Mouse (Mus musculus) mouse trophoblast stem cell (cell line): ENCODE results near the gene Gimap4.

Experiments used
- in situ Hi-C, 2 experiments: fragments of 300-500 bp; cut with MseI, MboI; formaldehyde crosslinking; loops; 2 replicates in 1 of 2; 3 replicates in 1 of 2; pipeline ENCODE4 v1.15.1; 2025

Gene Gimap4

GRCm38 (mm10) chr6:48684319-48684718 lies at the start of gene Gimap4:
TSS of gene Gimap4 (plus strand) at chr6:48684549.
- in situ Hi-C loops: no loop called here

DNA sequence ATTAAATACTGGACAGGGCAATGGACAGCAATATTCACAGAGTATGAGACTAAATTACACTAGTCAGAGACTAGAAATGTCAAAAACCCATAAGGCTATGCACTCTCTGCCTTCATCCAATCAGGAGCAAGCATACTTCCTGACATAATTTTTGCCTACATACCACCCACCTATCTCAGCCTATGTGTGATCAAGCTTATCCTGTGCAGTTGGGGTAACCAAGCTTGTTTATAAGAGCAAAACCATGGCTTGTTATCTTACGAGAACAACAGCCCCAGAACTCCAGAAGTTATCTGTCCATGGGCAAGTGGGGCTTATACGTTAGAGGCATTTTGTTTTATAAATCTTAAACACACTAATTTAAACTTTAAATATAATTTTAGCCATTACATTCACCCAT lies 49.2 kb upstream of the Gimap4 start:
- in situ Hi-C loops: no loop called here

GRCm38 (mm10) chr6:48636515-48636914 lies 47.8 kb upstream of the Gimap4 start:
- in situ Hi-C loops: no loop called here

GRCm38 (mm10) chr6:48637811-48638500 lies 46.4 kb upstream of the Gimap4 start:
- in situ Hi-C loops: no loop called here

- in situ Hi-C loops: no loop called here
Measured at GRCm38 (mm10) chr6:48638553-48638952, 45.8 kb upstream of the Gimap4 start.

DNA sequence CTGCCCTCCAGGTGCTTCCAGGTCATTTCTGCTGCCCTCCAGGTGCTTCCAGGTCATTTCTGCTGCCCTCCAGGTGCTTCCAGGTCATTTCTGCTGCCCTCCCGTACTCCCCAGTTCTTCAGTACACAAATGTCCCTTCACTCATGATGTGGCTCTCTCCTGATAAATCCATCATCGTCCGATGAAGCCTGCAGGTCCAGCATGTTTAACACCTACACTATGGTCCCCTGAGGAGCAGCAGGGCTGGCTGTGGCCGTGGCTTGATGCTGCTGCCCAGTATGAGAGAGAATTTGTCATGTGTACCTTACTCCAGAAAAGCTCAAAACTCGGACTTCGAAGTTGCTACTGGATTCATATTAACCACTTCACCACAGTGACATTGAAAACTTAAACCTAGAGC lies 43.0 kb upstream of the Gimap4 start:
- in situ Hi-C loops: no loop called here

- in situ Hi-C loops: no loop called here
Measured at GRCm38 (mm10) chr6:48642764-48643292, 41.5 kb upstream of the Gimap4 start.

GRCm38 (mm10) chr6:48645660-48646308 lies 38.6 kb upstream of the Gimap4 start:
- in situ Hi-C loops: loop anchor here (5.0 kb wide), 1 partner anchor 127 kb away; the partner anchor contains the start of gene Gimap3 (in 2 of the 2)

DNA sequence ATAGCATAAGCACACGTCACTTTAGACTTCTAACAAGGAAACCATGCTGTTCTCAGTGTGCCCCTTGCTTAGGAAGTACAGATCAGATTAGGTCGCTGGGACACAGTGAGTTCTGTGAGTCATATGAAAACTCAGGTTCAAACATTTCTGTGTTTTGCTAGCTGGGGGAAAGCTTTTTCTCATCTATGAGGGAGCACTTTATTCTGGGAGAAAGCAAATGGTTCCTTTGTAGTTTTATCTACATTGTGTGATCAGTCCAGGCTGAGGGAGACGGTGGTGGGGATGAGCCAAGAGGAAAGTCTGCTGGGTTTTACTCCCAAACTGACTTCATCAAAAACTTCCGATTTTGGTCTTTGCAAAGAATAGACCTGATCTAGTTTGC lies 38.0 kb upstream of the Gimap4 start:
- in situ Hi-C loops: loop anchor here (5.0 kb wide), 1 partner anchor 126 kb away; the partner anchor contains the start of gene Gimap3 (in 2 of the 2)

DNA sequence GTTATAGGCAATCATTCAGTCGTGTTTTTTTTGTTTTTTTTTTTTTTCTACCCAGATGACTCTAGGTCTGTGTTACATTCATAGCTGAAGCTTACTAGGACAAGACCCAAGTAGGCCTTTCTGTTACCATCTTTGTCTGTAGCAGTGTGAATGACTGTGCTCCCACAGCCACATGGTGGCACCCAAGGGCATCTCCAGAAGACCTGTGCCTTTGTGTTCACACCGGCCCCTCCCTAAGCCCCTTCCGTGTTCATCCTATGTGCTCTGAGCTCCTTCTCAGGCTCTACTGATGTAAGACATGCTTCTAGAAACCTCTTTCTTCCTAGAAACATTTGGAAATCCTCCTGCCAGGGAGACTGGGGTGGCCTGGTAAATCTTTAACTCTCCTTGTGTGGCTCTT lies 37.4 kb upstream of the Gimap4 start, which contains the start of gene Gimap8:
TSS of gene Gimap8 (plus strand) at position 240 of the 400 bp plus-strand sequence.
- in situ Hi-C loops: loop anchor here (5.0 kb wide), 1 partner anchor 125 kb away; the partner anchor contains the start of gene Gimap3 (in 2 of the 2)

- in situ Hi-C loops: loop anchor here (5.0 kb wide), 1 partner anchor 125 kb away; the partner anchor contains the start of gene Gimap3 (in 2 of the 2)
Measured at GRCm38 (mm10) chr6:48647611-48648010, 36.7 kb upstream of the Gimap4 start.

DNA sequence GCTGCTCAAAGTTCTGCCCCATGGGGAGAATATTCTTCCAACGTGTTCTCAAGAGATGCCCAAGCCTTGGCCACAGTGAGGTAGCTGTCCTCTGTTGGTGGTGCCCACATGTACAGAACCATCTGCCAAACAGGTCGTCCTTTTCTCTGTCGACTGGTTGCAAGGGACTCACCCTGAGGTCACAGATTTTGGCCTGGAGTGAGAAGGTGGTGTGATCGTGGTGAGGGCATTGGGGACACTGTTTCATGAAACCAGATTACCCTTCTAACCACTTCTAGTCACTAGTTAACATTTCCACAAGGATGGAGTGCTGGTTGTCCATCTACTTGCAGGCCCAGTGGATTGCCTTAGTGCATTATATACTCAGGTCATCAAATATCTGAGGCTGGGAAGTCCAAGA lies 35.6 kb upstream of the Gimap4 start:
- in situ Hi-C loops: loop anchor here (5.0 kb wide), 1 partner anchor 124 kb away; the partner anchor contains the start of gene Gimap3 (in 2 of the 2)

- in situ Hi-C loops: no loop called here
Measured at GRCm38 (mm10) chr6:48650041-48650440, 34.3 kb upstream of the Gimap4 start.

DNA sequence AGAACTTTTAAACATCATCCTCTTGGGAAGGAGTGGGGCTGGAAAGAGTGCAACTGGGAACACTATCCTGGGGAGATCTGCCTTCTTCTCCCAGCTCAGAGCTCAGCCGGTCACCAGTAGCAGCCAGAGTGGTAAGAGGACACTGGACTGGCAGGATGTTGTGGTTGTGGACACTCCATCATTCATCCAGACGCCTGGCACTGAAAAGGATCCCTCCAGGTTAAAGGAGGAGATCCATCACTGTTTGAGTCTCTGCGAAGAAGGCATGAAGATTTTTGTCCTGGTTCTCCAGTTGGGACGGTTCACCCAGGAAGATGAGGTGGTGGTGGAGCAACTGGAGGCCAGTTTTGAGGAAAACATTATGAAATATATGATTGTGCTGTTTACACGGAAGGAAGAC lies 25.6 kb upstream of the Gimap4 start:
- in situ Hi-C loops: no loop called here

GRCm38 (mm10) chr6:48664750-48665149 lies 19.6 kb upstream of the Gimap4 start:
- in situ Hi-C loops: no loop called here

GRCm38 (mm10) chr6:48665471-48665870 lies 18.9 kb upstream of the Gimap4 start:
- in situ Hi-C loops: no loop called here

- in situ Hi-C loops: no loop called here
Measured at GRCm38 (mm10) chr6:48666159-48666586, 18.2 kb upstream of the Gimap4 start.

DNA sequence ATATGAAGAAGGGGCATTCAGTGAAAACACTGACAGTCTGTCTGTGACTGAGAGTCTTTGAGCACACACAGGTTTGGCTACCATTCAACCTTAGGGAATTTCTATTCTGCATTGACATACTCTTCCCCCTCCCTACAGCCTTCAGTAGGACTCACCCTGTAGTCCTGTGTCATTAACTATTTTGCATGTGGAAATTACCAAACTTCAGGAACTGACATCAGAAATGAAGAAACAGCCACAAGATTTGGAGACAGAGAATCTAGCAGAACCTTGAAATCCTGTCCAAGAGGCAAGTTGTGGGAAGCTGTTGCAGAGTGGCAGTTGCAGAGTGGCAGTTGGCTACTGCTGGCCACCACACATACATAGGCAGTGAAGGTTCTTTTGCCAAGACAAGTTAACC lies 16.3 kb upstream of the Gimap4 start:
- in situ Hi-C loops: no loop called here

DNA sequence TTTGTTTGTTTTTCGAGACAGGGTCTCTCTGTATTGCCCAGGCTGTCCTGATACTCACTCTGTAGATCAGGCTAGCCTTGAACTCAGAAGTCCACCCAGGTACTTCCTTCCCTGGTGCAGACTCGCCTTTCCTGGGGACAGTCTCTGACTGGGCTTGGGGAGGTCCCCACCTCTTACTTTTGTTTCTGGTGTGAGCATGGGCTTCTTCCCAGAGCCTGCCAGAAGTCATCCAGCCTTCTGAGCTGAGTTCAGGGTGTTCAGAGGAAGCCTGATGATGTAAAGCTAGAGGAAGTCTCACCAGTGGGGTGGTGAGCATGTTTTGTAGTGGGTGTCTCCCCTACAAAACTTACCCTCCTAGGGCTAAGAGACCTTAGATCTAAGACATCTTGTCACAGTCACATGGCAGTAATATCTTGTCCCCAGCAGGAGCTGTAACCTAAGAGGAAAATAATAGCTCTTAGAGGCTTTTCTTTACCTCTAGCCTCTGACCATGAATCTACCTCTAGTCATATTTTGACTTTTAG lies 14.8 kb upstream of the Gimap4 start:
- in situ Hi-C loops: no loop called here

GRCm38 (mm10) chr6:48674291-48675058 lies 9.9 kb upstream of the Gimap4 start:
- in situ Hi-C loops: no loop called here

DNA sequence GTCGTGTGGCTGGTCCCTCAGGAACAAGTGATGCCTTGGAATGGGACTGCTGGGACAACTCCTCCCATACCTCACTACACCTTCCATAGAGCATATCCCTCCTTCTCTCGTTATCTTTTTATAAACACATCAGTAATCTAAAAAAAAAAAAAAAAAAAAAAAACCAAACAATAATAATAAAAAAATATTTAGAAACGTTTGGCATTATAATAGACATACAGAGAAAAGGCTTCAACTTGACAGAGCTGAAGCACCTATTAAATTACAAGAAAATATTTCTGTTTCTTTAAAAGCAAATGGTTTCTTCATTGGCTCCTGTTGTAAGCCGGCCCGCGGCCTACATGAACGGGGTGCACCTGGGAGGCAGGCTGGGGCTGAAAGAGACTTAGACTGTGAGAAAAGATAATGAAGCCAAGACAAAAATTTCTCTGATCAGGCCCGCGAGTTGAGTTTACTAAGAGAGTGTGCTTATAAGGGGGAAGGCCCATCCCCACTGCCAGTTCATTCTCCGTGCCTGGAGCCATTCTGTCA lies 8.9 kb upstream of the Gimap4 start:
- in situ Hi-C loops: no loop called here
